Mouse (Mus musculus): ENCODE data around the gene Tomm70a.
A peak's percentile ranks its signal among the peaks of the same experiment; 100 is the strongest.

Gene Tomm70a

DNA sequence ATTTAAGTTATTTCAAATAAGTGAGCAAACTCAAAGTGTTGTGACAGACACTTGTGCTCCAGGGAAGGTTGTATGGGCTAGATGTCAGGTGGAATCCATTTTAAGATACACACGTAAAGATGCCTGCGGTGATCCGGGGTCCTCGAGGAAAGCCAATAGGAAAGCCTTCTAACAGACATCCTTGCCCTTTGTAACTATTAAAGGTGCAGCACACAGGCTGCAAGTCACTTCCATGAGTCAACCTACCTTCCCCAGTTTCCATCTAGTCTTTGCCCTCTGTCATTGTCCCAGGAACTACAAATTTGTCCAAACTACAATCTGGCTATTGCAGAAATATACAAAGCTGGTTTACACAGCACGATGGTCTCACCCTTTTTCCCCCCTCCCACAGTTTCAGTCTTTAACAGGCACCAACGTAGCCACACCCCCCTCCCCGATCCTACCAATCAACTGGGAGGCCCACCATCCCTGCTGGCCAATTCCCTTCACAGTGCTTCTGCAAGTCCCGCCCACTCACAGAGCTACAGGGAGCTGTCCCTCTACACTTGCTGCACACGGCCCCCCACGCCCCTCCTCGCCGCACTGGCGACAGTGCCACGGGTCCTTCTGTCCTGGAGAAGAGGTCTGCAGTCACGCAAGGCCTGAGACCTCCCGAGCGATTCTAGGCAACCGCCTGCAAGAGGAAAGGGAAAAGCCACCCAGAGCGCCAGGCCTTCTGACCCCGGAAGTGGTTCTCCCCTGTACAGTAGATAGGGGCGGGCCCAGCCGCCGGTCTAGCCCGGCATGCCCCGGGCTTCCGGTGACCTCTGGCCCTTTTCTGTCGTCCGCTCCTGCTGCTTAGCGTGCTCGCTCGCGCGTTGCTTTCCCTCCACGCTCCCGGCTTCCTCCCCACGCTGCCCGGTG lies at the start of gene Tomm70a:
TSS of gene Tomm70a (plus strand) at position 791 of the 903 bp plus-strand sequence.
- peak; percentile 99 for DNase-seq (ENCODE audit: low read depth, low spot score)

DNA sequence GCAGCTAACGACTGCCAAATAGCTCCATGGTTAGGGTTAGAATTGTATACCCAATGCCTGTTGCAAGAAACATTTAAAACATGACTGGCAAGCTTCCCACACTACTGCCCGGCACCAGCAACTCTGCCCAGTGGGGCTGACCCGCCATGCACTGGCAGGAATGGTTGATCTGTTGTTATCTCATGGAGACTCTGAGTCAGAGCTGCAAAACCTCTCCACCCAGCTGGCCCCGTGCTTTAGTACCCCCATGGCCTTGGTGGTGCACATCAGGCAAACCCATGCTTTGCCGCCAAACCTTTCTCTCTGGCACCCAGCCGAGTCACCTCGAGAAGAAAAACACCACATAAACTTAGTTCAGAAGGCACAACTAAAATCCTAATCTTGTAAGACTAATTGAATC lies 45.5 kb upstream of the Tomm70a start:
- no peak for DNase-seq (ENCODE audit: low read depth, low spot score)

DNA sequence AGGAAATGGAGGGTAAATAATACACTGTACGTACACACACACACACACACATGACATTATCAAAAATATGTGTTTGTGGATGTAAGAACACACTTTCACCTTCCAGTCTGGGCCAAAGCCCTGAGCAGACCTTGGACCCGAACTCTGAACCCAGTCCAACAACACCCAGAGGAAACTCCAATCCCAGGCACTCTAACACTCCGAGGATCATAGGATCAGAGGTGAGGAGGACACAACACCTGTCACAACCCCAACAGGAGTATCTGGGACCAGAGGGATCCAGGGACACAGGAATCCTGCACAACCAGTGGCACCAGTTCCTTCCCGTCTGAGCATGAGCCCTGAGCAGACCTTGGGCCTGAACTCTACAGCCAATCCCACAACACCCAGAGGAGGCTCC lies 41.9 kb upstream of the Tomm70a start:
- no peak for DNase-seq (ENCODE audit: low read depth, low spot score)

DNA sequence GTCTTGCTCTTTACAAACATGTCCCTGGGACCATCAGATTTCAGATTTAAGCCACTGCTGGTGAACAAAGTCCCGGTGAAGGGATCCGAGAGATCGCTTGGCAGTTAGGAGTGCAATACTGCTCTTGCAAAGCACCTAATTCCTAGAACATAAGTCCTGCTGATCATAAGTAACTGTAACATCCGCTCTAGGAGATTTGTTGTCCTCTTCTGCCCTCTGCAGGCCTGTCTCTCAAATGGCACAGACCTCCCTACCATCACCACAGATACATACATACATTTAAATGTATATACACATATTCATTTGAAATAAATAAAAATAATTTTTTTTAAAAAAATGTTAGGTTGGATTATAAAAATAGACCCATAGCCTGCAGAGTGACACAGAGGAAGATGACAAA lies 29.0 kb upstream of the Tomm70a start:
- peak; percentile 64 for DNase-seq (ENCODE audit: low read depth, low spot score)

DNA sequence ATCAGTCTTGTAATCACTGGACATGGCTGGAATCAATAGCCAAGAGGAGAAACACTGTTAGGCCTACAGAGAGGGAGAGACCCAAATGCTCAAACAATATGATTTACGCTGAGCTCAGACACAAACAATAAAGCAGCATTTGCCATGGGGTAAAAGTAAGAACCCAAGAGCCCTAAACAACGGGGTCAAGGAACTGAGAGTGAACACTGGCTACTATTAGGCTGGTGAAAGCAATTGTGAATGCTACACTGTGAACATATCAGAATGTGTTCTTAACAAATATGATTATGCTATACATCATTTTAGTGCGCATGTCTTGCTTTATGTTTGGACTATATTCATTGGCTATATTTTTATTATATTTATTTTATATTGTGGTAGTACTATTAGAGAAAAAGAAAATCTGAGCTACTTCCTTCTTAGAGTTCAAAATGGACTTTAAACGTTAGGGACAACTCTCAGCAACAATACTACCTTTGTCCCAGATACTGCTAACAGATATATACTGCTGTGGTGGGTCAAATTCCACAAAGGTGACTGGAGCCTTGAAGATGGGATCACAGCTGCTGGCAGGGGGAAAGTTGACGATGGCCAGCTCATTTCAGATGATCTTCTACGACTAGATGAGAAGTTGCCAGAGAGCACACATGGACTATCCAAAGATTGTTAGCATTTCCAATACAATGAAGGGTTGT lies 28.4 kb upstream of the Tomm70a start:
- no peak for DNase-seq (ENCODE audit: low read depth, low spot score)

DNA sequence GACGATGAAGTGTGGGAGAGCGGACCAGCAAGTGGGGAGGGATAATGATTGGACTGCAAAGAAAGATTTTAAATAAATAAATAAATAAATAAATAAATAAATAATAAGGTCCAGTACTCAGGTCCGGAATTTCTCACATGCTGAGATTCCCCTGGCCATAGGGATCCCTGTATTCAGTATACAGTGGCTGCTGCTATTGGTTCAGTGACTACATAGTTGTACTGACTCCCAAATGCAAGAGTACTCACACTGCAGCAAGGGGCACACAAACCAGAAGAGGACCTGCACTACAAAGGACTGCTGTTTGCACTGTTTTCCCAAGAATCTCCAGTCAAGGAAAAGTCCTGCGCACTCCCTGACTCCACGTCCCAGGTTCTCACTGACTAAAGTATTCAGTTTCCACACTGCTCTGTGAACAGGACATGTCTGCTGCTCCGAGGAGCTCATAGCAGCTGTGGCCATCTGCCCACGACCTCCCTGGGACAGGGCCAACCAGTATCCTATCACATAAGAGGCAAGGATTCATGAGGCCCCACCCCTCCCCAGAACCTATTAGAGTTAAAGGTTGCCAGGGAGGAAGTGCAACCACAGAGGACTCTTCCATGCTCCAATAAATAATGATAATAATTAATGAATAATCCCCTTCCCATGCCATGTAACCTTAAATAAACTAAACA lies 22.9 kb upstream of the Tomm70a start:
- DNase-seq (ENCODE audit: low read depth, low spot score): no peak

DNA sequence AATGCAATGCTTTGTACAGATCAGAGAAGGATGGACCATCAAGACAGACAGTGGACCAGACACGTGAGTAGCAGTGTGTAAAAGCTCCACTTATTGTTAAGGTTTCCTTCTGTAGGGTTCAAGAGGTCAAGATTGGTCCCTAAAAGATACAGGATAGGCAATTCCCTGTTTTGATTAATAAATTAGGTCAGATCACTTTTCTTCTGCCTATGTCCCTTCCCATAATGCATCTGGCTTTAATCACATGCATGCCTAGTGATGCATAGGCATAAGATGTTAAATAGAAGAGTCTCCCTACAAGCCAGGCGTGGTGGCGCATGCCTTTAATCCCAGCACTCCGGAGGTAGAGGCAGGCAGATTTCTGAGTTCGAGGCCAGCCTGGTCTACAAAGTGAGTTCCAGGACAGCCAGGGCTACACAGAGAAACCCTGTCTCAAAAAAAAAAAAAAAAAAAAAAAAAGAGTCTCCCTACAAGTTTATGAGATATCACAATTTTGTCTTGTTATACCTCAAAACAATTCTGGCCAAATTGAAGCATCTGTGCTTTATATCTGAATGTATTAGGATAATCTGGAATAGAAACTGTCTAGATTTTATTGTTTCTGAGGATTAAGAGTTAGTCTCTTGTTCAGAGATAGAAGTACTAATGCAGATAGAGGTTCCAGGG lies 21.8 kb upstream of the Tomm70a start:
- no peak for DNase-seq (ENCODE audit: low read depth, low spot score)

DNA sequence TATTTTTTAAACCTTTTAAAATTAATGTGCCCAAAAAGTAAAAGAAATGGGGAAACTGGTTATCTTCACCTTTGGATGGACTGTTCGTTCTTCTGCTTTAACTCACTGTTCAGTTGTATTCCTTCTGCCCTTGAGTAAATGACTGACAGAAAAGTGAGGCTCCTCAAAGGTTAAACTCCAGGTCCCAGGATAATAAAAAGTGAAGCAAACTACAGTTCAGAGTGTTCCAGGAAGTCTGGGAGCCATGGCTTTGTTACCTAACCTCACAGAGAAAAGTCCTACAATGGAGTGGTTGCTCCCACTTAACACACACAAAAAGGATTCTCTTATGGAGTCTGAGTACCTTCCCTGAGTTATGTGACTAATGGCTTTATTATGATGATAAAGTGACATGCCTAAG lies 20.3 kb upstream of the Tomm70a start:
- DNase-seq (ENCODE audit: low read depth, low spot score): no peak

DNA sequence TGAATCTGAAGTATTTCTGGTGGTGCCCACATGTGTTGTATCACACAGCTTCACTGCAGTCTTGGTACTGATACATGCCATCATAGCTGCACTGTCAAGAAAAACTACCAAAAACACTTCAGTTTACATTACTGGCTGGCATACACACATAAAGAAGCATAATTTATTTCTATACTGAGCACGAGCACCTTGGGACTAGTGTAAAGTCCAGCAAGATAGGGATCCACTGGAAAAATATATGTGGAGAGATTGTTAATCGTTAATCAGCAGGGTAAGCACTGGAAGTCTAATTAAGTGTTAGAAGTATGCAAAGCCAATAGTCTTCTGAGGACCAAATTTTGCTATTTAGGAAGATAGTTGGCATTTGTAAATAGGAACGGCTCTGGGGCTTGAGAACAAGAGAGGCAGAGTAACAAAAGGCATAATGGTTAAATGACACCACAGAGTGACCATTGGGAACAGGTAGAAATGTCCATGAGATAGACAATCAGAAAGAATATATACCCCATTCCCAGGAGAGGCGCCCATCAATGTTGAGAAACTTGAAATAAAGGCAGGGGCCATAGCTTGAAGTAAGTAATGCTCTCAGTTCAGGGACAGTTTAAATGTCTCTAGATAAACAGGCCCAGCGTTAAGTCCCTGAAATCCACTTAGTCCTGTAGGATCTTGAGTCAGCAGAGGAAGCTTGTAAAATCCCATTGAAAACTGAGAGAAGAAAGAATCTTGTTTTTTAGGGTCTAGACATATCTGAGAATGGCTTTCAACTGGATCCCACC lies 15.1 kb upstream of the Tomm70a start:
- DNase-seq (ENCODE audit: low read depth, low spot score): no peak

DNA sequence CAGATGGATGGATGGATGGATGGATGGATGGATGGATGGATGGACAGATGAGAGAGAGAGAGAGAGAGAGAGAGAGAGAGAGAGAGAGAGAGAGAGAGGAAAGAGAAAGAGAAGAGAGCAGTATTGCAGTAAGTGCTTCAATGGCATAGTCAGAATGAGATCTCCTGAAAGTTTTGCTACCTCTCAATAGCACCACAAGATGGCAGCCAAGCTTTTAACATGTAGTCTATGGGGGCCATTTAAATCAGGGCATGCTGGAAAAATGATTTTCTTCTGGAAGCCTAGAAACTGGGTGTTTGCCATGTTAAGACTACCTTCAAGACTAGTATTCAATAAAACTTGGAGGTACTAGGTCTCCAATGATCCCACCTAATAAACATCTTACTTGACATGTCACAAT lies 5.4 kb upstream of the Tomm70a start:
- DNase-seq (ENCODE audit: low read depth, low spot score): peak; percentile 48

DNA sequence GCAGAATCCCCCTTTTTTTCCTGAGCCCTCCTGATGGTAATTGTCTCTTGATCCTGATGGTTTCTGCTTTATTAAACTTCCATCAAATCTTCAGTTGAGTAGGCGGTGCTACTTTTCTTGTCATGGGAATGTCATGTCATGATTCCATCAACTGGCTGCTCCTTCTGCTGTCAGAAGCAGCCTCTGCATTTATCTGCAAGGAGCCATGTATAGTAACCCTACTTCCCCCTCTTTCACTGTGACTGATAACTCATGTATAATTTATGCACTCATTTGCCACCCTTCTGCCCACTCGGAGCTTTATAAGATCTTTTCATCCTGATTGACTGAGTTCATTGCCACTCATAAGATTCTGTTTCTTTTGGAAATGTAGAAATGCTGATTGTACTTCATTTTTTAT lies 3.9 kb upstream of the Tomm70a start:
- no peak for DNase-seq (ENCODE audit: low read depth, low spot score)

DNA sequence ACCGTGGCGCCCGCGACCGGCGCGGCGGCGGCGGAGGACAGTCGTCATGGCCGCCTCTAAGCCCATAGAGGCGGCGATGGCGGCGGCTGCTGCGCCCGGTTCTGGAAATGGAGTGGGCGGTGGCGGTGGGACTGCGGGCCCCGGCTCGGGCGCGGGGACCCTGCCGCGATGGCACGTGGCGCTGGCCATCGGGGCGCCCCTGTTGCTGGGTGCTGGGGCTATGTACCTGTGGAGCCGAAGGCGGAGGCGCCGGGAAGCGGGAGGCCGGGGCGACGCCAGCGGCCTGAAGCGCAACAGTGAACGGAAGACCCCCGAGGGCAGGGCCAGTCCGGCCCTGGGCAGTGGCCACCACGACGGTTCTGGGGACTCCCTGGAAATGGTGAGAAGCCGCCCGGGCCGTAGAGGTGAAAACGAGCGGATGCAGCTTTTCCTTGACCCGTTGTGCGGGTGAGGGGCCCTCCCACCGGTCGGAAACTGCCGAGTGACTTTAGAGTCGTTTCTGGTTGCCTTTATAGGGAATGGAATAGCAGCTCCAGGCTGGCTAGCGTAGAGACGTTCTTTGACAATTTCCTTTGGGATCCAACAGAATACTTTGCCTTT lies 413 bp downstream of the Tomm70a start:
- no peak for DNase-seq (ENCODE audit: low read depth, low spot score)

DNA sequence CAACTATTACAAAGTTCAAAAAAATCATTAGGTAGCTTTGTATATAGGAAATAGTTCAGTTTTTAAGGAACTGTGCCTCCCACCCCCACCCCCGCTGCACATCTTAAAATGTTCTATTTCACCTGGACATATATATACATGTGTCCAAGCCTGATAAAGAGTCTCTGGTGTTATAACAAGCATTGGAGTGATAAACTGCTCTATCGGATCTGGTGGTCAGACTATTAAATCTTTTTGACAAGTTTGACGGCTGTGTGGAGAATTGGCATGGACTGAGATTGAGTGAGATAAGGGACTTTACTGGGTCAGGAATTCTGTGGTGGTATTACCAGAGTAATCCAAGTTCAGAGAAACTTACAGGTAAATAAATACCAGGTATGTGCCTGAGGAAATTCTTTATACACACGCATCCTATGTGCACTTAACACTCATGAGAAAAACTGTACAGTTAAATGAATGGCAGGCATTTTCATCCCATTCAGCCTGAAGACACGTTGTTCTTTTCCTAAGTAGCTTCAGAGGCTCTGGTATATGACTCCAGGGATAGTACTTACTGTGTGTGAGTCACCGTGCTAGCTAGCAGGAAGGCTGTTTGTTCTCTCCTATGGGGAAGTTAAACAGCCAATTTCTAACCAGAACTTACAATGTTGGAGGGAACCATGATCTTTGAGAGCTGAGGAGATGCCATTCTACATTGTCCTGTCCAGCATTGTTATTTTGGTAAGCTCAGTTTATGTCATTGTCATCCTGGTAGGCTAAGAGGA lies 1.4 kb downstream of the Tomm70a start:
- peak; percentile 24 for DNase-seq (ENCODE audit: low read depth, low spot score)

DNA sequence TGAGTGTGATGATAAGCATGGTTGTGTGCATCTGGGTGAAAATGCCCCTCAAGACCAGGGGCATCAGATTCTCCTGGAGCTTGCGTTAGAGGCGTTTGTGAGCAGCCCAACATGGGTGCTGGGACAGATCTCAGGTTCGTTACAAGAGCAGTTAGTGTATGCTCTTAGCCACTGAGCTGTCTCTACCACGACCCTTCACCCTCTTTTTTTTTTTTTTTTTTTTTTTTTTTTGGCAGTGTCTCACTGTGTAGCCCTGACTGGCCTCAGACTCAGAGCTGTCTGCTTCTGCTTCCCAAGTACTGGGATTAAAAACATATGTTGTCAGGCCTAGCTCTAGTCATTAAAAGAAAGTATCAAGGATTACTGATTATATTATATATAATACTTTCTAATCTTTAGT lies 4.8 kb downstream of the Tomm70a start:
- DNase-seq (ENCODE audit: low read depth, low spot score): no peak

DNA sequence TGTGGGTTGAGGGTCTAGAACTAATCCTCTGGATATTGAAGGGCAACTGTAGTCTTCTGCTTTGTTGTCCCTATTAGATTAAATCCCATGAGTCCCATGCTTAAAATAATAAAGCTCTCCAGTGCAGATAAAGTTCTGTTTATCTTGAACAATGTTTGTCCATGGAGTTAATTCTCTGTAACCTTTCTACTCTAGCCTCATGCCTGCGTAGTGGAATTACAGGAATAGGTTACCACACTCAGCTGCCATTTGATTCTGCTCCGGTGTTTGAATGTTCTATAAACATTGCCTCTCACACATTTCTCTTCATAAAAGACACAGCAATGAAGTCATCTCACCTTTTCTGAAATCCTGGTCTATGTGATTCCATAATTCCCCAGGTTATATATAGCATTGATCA lies 6.3 kb downstream of the Tomm70a start:
- no peak for DNase-seq (ENCODE audit: low read depth, low spot score)

DNA sequence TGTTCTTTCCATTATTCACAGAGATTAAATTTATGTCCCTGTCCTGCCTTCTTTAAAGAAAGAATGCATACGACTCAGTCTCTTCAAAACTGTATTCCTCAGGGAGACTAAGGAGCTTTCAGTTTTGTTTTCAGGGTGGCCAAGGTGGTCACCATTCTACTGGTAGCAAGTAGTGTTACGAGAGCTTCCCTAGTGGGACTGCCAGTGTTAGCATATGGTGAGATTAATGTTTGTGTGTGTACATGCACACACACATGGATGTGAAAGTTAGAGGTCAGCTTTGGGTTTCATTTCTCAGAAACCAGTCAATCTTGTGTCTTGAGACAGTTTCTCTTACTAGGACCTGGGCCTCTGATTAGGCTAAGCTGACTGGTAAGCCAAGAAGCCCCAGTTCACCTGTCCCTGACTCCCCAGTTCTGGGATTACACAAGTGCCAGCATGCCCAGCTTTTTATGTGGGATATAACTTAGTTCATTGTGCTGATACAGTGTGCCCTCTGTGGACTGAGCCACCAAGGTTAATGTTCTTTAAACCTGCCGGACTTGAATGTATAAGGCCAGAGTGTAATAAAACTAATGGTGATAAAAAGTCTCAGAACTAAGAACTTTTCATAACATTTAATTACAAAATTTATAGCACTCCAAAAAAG lies 9.4 kb downstream of the Tomm70a start:
- peak; percentile 38 for DNase-seq (ENCODE audit: low read depth, low spot score)

DNA sequence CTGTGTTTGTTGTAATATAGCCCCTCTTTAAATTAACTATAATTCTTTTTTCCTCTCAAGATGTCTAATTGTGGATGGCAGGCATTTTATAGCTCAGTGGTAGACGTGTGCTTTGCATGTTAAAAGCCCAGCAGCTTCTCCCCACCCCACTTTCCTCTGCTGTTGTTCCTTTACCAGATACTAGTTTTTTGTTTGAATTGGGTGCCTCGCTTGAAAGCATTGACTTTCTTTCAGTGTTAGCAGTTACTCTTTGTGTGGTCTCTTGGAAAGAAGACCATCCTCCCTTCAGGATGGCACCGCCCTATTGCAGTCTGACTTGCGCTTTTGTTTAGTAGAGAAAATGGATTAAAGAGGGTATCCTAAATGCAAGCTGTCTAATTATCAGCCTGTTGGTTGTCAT lies 10.0 kb downstream of the Tomm70a start:
- no peak for DNase-seq (ENCODE audit: low read depth, low spot score)

DNA sequence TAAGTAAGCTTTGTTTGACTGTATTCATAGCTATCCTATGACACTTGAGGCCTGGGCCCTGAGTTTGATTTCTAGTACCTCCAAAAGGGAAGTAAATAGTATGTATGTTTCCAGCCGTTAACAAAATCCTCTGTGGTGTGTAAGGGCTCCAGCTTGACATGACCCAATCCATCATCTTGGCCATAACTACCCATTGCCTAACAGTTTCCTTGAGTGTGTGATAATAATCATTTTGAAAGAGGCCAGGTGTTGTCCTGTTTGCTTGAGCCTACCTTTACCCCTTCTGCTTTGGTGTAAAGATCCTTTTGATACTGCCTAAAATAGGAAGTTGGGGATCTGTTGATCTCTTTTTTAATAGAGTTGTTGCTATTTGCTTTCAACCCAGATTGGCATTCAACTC lies 10.8 kb downstream of the Tomm70a start:
- no peak for DNase-seq (ENCODE audit: low read depth, low spot score)

DNA sequence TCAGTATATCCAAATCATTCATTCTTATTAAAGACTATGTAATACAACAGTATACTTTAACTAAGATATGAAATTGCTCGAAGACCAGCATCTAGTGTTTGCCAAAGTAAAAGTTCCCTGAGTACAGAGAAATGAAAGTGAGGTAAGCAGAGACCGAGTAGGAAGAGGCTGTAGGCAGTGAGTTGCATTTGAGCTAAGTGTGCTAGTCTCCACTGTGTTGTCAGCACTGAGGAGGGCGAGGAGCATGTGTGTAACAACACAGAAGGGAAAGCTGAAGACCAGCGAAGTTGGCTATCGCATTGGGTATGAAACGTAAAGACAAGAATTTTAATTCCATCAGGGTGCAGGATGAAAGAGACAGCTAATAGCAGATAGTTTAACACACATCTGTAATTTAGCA lies 12.1 kb downstream of the Tomm70a start:
- DNase-seq (ENCODE audit: low read depth, low spot score): no peak

DNA sequence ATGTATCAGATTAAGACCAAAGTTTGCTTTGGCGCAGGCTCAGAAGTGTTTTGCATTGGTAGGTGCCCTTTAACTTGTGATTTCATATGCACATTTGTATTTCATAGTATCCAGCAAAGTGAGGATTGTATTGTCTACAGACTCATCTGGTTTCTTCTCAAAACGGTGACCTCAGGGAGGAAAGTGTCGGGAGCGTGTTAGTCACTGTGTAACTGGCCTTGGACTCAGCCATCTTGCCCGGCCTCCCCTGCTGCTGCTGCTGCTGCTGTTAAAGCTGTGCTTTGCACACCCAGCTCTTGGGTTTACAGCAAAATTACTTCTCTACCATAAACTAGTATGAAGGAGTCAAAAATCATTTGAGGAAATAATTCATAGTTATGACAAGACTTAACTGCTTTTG lies 23.2 kb downstream of the Tomm70a start:
- DNase-seq (ENCODE audit: low read depth, low spot score): no peak

Data from A20 (cell line).